Mouse (Mus musculus): ENCODE data around the gene Sap25. TPM values are rescaled to one million over a fixed set of nuclear protein-coding genes. Genes with fewer than 3 reads are reported as not detected.
A peak's percentile ranks its signal among the peaks of the same experiment; 100 is the strongest.

Sap25 gene
- total RNA-seq, 1 experiment, result 12.0 TPM

DNA sequence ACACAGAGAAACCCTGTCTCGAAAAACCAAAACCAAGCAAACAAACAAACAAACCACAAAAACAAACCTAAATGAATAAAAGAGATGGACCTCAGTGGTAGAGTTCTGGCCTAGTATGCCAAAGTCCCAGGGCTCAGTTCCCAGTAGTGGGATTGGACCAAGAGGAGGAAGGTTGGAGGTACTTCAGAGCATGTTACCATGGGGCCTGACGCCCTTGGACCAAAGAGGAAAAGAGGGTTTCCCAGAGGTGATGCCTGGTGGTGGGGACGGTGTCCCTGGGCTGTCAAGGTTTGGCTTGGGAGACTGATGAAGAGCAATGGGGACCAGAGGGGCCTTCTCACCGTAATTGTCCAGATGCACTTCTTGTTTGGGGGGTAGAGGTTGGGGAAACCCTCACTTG lies 31.1 kb upstream of the Sap25 start:
- peak overlapping the region; percentile 63 to 70 for H3K4me3 ChIP-seq (ENCODE audit: insufficient read depth in 1 of 2, low read depth in 1 of 2, low read length in 2 of 2, poor library complexity in 1 of 2, severe bottlenecking in 1 of 2)
- H3K27ac ChIP-seq (ENCODE audit: insufficient read depth, low read depth, low read length, poor library complexity, severe bottlenecking), result peak overlapping the region; percentile 75
- no peak for DNase-seq (ENCODE audit: low read depth, low spot score)
- in situ Hi-C loops (cut with MboI; ENCODE audit: low sequenced_read_pairs in 2 of 2, unreplicated experiment in 2 of 2), result no loop called here
- H3K9me3 ChIP-seq (ENCODE audit: control insufficient read depth, insufficient read depth, low read depth, low read length), result no peaks in the 10 kb centered on the region
- H3K4me1 ChIP-seq (ENCODE audit: control insufficient read depth in 2 of 2, insufficient read depth in 2 of 2, low read length in 2 of 2, poor library complexity in 1 of 2), result peaks cover 4 to 53% of the 10 kb centered on the region in 2 experiments; a peak in 3 of 4 replicates
- H3K36me3 ChIP-seq (ENCODE audit: control insufficient read depth, insufficient read depth, low read length, poor library complexity, severe bottlenecking), result peaks cover 18% of the 10 kb centered on the region
- no peak for TF ChIP-seq ZNF384 (IDR thresholded peaks at IDR 0.05; ENCODE audit: low read depth, low read length)
- TF ChIP-seq MAFK (IDR thresholded peaks at IDR 0.05; ENCODE audit: insufficient read depth, low read depth, low read length), result no peak
- no peak for TF ChIP-seq ZC3H11A (IDR thresholded peaks at IDR 0.05; ENCODE audit: borderline replicate concordance, low read depth, low read length)
- no peak for TF ChIP-seq CHD2 (IDR thresholded peaks at IDR 0.05; ENCODE audit: low read depth, low read length)
- TF ChIP-seq HCFC1 (IDR thresholded peaks at IDR 0.05; ENCODE audit: borderline replicate concordance, insufficient read depth, low read length), result no peak
- H3K9ac ChIP-seq (ENCODE audit: insufficient read depth, low read depth, low read length, poor library complexity, severe bottlenecking), result peak overlapping the region; percentile 72; the same call in 1 of the 2 replicates

DNA sequence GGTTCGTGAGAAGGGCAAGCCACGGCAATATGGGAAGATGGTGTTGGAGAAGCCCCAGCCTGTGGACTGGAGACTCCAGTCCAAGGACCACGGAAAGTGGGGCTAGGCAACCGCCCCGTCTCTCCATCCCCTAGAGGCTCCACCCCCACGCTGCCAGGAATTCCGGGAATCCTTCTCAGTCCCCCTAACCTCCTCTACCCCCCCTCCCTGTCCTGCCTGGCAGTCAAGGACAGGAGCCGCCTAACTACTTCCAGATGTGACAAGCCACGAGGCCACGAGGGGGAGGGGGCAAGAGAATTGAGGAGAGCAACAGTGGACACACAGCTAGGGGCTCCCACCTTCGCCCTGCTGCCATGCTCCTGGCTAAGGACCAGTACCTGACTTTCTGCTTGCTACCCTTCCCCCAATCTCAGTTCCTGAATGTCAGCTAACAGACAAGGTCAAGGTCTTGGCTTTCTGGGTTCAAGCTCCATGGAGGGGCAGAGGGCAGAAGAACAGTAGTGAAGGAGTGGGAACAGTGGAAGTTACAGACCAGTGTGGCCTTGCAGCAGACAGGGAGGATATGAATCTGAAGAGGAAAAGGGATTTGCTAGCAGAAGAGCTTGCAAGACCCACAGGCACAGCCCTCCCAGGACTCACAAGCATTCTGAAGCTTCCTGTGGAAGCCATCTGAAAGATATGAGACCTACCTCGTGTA lies 30.4 kb upstream of the Sap25 start:
- TF ChIP-seq HCFC1 (IDR thresholded peaks at IDR 0.05; ENCODE audit: borderline replicate concordance, insufficient read depth, low read length), result no peak
- TF ChIP-seq ZC3H11A (IDR thresholded peaks at IDR 0.05; ENCODE audit: borderline replicate concordance, low read depth, low read length), result no peak
- no peak for TF ChIP-seq MAFK (IDR thresholded peaks at IDR 0.05; ENCODE audit: insufficient read depth, low read depth, low read length)
- no peak for TF ChIP-seq ZNF384 (IDR thresholded peaks at IDR 0.05; ENCODE audit: low read depth, low read length)
- TF ChIP-seq CHD2 (IDR thresholded peaks at IDR 0.05; ENCODE audit: low read depth, low read length), result no peak
- peak overlapping the region; percentile 75 for H3K27ac ChIP-seq (ENCODE audit: insufficient read depth, low read depth, low read length, poor library complexity, severe bottlenecking)
- no peak for DNase-seq (ENCODE audit: low read depth, low spot score)
- peak overlapping the region; percentile 63 to 70 for H3K4me3 ChIP-seq (ENCODE audit: insufficient read depth in 1 of 2, low read depth in 1 of 2, low read length in 2 of 2, poor library complexity in 1 of 2, severe bottlenecking in 1 of 2)
- H3K9ac ChIP-seq (ENCODE audit: insufficient read depth, low read depth, low read length, poor library complexity, severe bottlenecking), result peak overlapping the region; percentile 72; the same call in 1 of the 2 replicates
- H3K9me3 ChIP-seq (ENCODE audit: control insufficient read depth, insufficient read depth, low read depth, low read length), result no peaks in the 10 kb centered on the region
- H3K4me1 ChIP-seq (ENCODE audit: control insufficient read depth in 2 of 2, insufficient read depth in 2 of 2, low read length in 2 of 2, poor library complexity in 1 of 2), result peaks cover 4 to 53% of the 10 kb centered on the region in 2 experiments; a peak in 3 of 4 replicates
- in situ Hi-C loops (cut with MboI; ENCODE audit: low sequenced_read_pairs in 2 of 2, unreplicated experiment in 2 of 2), result no loop called here
- H3K36me3 ChIP-seq (ENCODE audit: control insufficient read depth, insufficient read depth, low read length, poor library complexity, severe bottlenecking), result peaks cover 11% of the 10 kb centered on the region

DNA sequence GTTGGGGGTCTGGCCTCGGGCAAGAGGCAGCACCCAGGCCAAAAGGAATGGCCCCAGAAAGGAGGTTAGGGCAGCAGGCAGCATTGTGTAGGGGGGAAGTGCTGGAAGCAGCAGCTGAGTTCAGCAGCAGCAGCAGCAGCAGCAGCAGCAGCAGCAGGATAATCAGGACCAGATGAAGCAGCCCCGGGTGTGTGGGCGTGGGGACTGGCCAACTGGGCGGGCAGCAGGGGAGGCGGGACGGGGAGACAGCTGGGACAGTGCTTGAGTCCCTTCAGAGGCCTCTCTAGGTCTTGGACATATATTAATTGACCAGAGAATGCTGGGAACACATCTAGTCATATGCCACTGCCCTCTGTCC lies 29.9 kb upstream of the Sap25 start:
- H3K4me1 ChIP-seq (ENCODE audit: control insufficient read depth in 2 of 2, insufficient read depth in 2 of 2, low read length in 2 of 2, poor library complexity in 1 of 2), result peaks cover 4 to 53% of the 10 kb centered on the region in 2 experiments; a peak in 3 of 4 replicates
- no peak for DNase-seq (ENCODE audit: low read depth, low spot score)
- peaks cover 9% of the 10 kb centered on the region for H3K36me3 ChIP-seq (ENCODE audit: control insufficient read depth, insufficient read depth, low read length, poor library complexity, severe bottlenecking)
- in situ Hi-C loops (cut with MboI; ENCODE audit: low sequenced_read_pairs in 2 of 2, unreplicated experiment in 2 of 2), result no loop called here
- H3K9me3 ChIP-seq (ENCODE audit: control insufficient read depth, insufficient read depth, low read depth, low read length), result no peaks in the 10 kb centered on the region
- peak overlapping the region; percentile 63 to 70; a peak in 1 of 4 replicates for H3K4me3 ChIP-seq (ENCODE audit: insufficient read depth in 1 of 2, low read depth in 1 of 2, low read length in 2 of 2, poor library complexity in 1 of 2, severe bottlenecking in 1 of 2)
- TF ChIP-seq MAFK (IDR thresholded peaks at IDR 0.05; ENCODE audit: insufficient read depth, low read depth, low read length) (no peak), ZC3H11A (IDR thresholded peaks at IDR 0.05; ENCODE audit: borderline replicate concordance, low read depth, low read length) (no peak), HCFC1 (IDR thresholded peaks at IDR 0.05; ENCODE audit: borderline replicate concordance, insufficient read depth, low read length) (no peak), CHD2 (IDR thresholded peaks at IDR 0.05; ENCODE audit: low read depth, low read length) (no peak), ZNF384 (IDR thresholded peaks at IDR 0.05; ENCODE audit: low read depth, low read length) (no peak)
- peak overlapping the region; percentile 57; the same call in 1 of the 2 replicates for H3K27ac ChIP-seq (ENCODE audit: insufficient read depth, low read depth, low read length, poor library complexity, severe bottlenecking)
- H3K9ac ChIP-seq (ENCODE audit: insufficient read depth, low read depth, low read length, poor library complexity, severe bottlenecking), result peak overlapping the region; percentile 72; the same call in 1 of the 2 replicates

GRCm38 (mm10) chr5:137613076-137613475 lies 28.1 kb upstream of the Sap25 start:
- TF ChIP-seq ZC3H11A (IDR thresholded peaks at IDR 0.05; ENCODE audit: borderline replicate concordance, low read depth, low read length) (no peak), CHD2 (IDR thresholded peaks at IDR 0.05; ENCODE audit: low read depth, low read length) (no peak), HCFC1 (IDR thresholded peaks at IDR 0.05; ENCODE audit: borderline replicate concordance, insufficient read depth, low read length) (no peak), MAFK (IDR thresholded peaks at IDR 0.05; ENCODE audit: insufficient read depth, low read depth, low read length) (no peak), ZNF384 (IDR thresholded peaks at IDR 0.05; ENCODE audit: low read depth, low read length) (no peak)
- H3K27ac ChIP-seq (ENCODE audit: insufficient read depth, low read depth, low read length, poor library complexity, severe bottlenecking), result peak overlapping the region; percentile 66
- H3K4me3 ChIP-seq (ENCODE audit: insufficient read depth in 1 of 2, low read depth in 1 of 2, low read length in 2 of 2, poor library complexity in 1 of 2, severe bottlenecking in 1 of 2), result peak overlapping the region in 1 of 2 experiments; percentile 3; a peak in 1 of 4 replicates
- in situ Hi-C loops (cut with MboI; ENCODE audit: low sequenced_read_pairs in 2 of 2, unreplicated experiment in 2 of 2), result no loop called here
- H3K4me1 ChIP-seq (ENCODE audit: control insufficient read depth in 2 of 2, insufficient read depth in 2 of 2, low read length in 2 of 2, poor library complexity in 1 of 2), result peaks cover 4 to 51% of the 10 kb centered on the region in 2 experiments; a peak in 3 of 4 replicates
- no peak for DNase-seq (ENCODE audit: low read depth, low spot score)
- peak overlapping the region; percentile 60; the same call in 1 of the 2 replicates for H3K9ac ChIP-seq (ENCODE audit: insufficient read depth, low read depth, low read length, poor library complexity, severe bottlenecking)
- H3K9me3 ChIP-seq (ENCODE audit: control insufficient read depth, insufficient read depth, low read depth, low read length), result no peaks in the 10 kb centered on the region
- no peaks in the 10 kb centered on the region for H3K36me3 ChIP-seq (ENCODE audit: control insufficient read depth, insufficient read depth, low read length, poor library complexity, severe bottlenecking)
